Mouse (Mus musculus) G1E (cell line): ENCODE measurements at regions not wholly inside any gene's neighbourhood (a gene's known extent, or its start where the extent isn't known, plus 50 kb on each side); places are given as distances from the start of the nearest gene placed in this dataset.
"Not testable (repeated sequence)": the region's sequence is repeated elsewhere in the genome, so short reads cannot be mapped to it uniquely, and the experiment has no call there.

ENCODE experiments used
- ATAC-seq: 2 replicates; pipeline ENCODE4 v1.8.0; 2016; ENCODE audit warnings: mild to moderate bottlenecking; ENCODE audit not compliant: insufficient number of reproducible peaks, poor library complexity, low FRiP score, severe bottlenecking; ENCODE audit errors: extremely low read depth
- DNase-seq: peaks from one replicate; pipeline ENCODE4 v3.0.0; 2012; ENCODE audit warnings: low spot score
- H3K27me3 ChIP-seq: 2 replicates; pipeline ENCODE4 v1.6.1; 2012; ENCODE audit warnings: mild to moderate bottlenecking, low read length, inconsistent platforms; ENCODE audit not compliant: insufficient read depth
- H3K36me3 ChIP-seq: replicated peaks from 2 replicates; pipeline ENCODE3; 2012; ENCODE audit warnings: mild to moderate bottlenecking, inconsistent platforms
- H3K4me1 ChIP-seq: 2 replicates; pipeline ENCODE4 v1.6.1; 2012; ENCODE audit warnings: low read depth, low read length, inconsistent platforms, mixed read lengths; ENCODE audit not compliant: insufficient read depth
- H3K4me3 ChIP-seq: 2 replicates; pipeline ENCODE4 v1.5.1; 2012; ENCODE audit warnings: low read depth, mild to moderate bottlenecking, inconsistent platforms, low read length, moderate library complexity, mixed read lengths
- H3K9me3 ChIP-seq: replicated peaks from 2 replicates; pipeline ENCODE4 v1.6.1; 2012; ENCODE audit warnings: inconsistent platforms
- CTCF ChIP-seq: IDR thresholded peaks from 2 replicates; pipeline ENCODE4 v1.5.1; 2012; ENCODE audit warnings: low read depth, low read length, inconsistent platforms, mixed read lengths
- GATA1 ChIP-seq: IDR thresholded peaks from 2 replicates; pipeline ENCODE4 v1.6.1; 2012; ENCODE audit warnings: borderline replicate concordance, low read length, inconsistent platforms, mixed read lengths
- GATA2 ChIP-seq: IDR thresholded peaks from 2 replicates; pipeline ENCODE4 v1.6.1; 2012; ENCODE audit warnings: low read depth, low read length, inconsistent platforms, borderline replicate concordance
- POLR2AphosphoS5 ChIP-seq: IDR thresholded peaks from 2 replicates; pipeline ENCODE4 v1.6.1; 2012; ENCODE audit warnings: low read depth, low read length, inconsistent platforms; ENCODE audit not compliant: insufficient replicate concordance
- TAL1 ChIP-seq: conservative IDR thresholded peaks from 2 replicates; pipeline ENCODE4 v1.6.1; 2012; ENCODE audit warnings: low read depth, low read length, inconsistent platforms, mixed read lengths

DNA sequence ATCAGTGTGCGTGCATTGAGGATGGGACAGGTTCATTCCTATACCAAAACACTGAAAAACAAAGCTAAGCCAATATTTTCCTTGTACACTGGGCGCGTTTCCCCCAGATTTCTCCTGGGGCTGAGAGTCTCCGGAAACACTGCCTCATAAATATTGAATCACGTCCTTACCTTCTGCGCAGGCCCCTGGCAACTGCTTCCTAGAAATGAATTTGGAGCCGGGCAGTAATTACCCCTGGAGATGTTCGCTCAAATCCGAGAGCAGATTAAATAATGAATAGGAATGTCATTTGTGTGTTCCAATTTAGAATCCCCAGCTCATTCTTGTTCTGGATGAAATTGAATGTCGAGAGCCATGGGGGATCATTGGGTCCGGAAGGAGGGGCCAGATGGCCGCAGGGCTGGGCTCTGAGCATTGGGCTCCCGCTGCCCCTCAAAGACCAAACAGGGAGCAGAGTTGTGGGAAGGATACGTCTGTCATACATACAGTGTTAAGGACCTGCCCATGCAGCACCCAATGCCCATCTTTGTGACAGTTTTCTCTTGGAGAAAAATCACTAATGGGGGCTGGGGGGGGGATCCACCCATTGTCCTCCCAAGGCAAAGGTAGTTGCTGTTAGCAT lies 117.7 kb upstream of the Kcng1 start:
- DNase-seq: no peak
- Histone ChIP-seq H3K9me3 (peaks cover 90% of the 10 kb centered on the region), H3K27me3 (no peaks in the 10 kb centered on the region), H3K4me1 (no peaks in the 10 kb centered on the region), H3K36me3 (no peaks in the 10 kb centered on the region), H3K4me3 (no peak overlapping the region)
- ATAC-seq: no peak
- TF ChIP-seq TAL1 (no peak), GATA2 (no peak), CTCF (no peak), GATA1 (no peak), POLR2AphosphoS5 (no peak)

DNA sequence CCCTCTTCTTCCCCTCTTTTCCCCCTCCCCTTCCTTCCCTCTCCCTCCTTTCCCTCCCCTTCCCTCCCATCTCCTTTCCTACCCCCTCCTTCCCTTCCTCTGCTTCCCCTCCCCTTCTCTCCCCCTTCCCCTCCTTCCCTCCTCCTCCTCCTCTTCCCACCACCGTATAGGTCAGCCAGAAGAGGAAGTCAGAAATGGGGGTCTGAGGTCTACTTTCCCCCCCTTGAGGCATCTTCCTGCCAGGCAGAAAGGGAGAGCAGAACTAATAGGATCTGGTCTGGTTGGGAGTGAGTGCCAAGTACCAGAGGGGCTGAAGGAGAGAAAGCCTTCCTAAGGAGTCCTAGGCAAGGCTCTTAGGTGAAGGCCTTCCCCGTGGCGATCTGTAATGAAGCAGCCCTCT lies 114.8 kb upstream of the Kcng1 start:
- DNase-seq (no peak), ATAC-seq (no peak)
- Histone ChIP-seq H3K4me3 (no peak overlapping the region), H3K4me1 (no peaks in the 10 kb centered on the region), H3K36me3 (no peaks in the 10 kb centered on the region), H3K27me3 (no peaks in the 10 kb centered on the region), H3K9me3 (peaks cover 89% of the 10 kb centered on the region)
- TF ChIP-seq GATA2: no peak
- no peak for TF ChIP-seq GATA1
- no peak for TF ChIP-seq POLR2AphosphoS5
- no peak for TF ChIP-seq CTCF

DNA sequence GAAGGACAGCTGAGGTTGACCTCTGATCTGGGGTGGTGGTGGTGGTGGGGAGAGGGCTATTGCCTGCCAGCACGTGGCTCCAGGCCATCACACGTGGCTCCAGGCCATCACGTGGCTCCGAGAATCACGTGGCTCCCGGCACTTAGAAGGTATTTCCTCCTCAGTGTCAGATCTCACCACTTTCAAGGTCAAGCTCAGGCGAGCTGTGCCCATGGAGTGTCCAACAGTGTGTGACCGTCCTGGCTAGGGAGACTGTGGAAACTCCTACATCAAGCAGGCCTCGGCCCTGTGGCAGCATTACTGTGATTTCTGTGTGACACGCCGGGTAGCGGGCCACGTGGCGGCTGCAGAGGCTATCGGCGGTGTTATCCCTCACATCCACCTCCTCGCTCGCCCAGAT lies 111.8 kb upstream of the Kcng1 start:
- no peak for ATAC-seq
- DNase-seq: no peak
- Histone ChIP-seq H3K4me1 (no peaks in the 10 kb centered on the region), H3K9me3 (peaks cover 92% of the 10 kb centered on the region), H3K27me3 (no peaks in the 10 kb centered on the region), H3K36me3 (no peaks in the 10 kb centered on the region), H3K4me3 (peak overlapping the region; percentile 30; the same call in 1 of the 2 replicates)
- TF ChIP-seq GATA2 (no peak), CTCF (no peak), TAL1 (no peak), POLR2AphosphoS5 (no peak), GATA1 (no peak)

DNA sequence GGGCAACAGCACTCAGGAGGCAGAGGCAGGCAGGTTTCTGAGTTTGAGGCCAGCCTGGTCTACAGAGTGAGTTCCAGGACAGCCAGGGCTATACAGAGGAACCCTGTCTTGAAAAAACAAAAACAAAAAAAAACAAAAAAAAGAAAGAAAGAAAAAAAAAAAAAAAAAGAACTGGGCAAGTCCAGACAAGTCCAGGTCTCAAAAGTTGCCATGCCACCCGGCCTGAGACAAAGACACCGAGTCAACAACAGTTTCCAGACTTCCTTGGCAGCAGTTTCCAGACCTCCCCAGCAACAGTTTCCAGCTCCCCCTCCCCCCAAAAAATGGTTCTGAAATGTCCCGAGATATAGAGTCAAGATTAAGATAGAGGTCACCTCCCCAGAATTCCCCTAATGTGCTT lies 110.6 kb upstream of the Kcng1 start:
- H3K27me3 ChIP-seq, H3K36me3 ChIP-seq, ATAC-seq, H3K4me3 ChIP-seq, H3K4me1 ChIP-seq, DNase-seq: not testable (repeated sequence)
- H3K9me3 ChIP-seq: peaks cover 94% of the 10 kb centered on the region

DNA sequence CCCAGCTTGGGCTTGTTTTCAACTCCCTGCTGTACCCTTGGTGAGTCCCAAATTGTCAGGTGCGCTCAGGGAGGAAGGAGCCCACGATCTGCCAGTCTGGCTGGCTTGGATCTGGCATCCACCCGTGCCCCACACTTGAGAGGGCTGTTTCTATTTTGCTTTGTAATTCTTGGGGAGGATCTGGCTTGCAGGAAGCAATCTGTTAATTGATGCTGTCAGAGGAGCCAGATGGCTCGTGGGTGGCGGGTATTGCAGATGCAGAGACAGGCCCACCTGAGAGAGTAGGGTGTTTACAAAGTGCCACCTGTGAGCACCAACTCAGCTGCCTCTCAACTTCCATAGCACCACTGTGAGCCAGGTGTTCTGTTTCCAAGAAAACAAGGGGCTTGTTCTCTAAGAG lies 99.1 kb upstream of the Kcng1 start:
- Histone ChIP-seq H3K4me3 (no peak overlapping the region), H3K36me3 (no peaks in the 10 kb centered on the region), H3K4me1 (no peaks in the 10 kb centered on the region), H3K9me3 (peaks cover 82% of the 10 kb centered on the region), H3K27me3 (no peaks in the 10 kb centered on the region)
- ATAC-seq (no peak), DNase-seq (no peak)
- TF ChIP-seq TAL1 (no peak), CTCF (no peak), POLR2AphosphoS5 (no peak), GATA1 (no peak), GATA2 (no peak)

DNA sequence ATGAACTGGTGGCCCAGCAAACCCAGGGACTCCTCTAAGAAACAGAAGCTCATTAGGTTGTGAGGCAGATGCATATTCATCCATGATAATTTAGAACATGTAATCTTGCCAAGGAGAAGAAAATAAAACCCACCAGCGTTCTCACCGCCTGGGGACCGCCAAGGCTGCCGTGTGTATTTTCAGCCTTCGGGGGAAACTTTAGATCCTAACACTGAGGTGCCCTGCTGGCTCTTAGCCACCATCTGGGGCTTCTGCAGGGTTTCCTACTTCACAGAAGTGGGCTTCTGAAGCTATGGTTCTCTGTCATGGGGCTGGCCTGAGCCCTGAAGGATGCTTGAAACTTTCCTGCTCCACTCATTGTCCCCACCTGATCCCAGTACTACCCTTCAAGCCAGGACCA lies 90.8 kb upstream of the Kcng1 start:
- Histone ChIP-seq H3K27me3 (peaks cover 3% of the 10 kb centered on the region; the same call in 1 of the 2 replicates), H3K4me1 (no peaks in the 10 kb centered on the region), H3K4me3 (no peak overlapping the region), H3K36me3 (no peaks in the 10 kb centered on the region), H3K9me3 (peaks cover 83% of the 10 kb centered on the region)
- ATAC-seq (no peak), DNase-seq (no peak)
- TF ChIP-seq GATA1 (no peak), TAL1 (no peak), GATA2 (no peak), CTCF (no peak), POLR2AphosphoS5 (no peak)

DNA sequence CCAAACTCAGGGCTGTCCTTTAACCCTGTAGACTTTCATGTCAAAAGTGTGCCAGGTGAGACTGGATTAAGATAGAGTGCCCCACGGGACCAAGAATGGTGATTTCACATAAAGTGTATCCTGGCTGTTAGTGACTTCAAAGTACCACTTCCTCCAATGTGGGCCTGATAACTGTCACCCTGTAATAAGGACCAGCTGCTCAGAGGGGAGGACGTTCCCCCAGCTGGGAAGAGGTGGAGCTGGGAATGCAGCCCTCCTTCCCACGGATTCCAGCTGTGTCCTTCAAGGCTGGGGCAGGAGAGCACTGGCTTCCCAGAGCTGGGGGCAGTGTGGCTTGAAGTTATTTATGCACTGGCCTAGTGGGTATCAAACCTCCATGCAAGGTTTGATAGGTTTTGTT lies 89.7 kb upstream of the Kcng1 start:
- Histone ChIP-seq H3K9me3 (peaks cover 82% of the 10 kb centered on the region), H3K36me3 (no peaks in the 10 kb centered on the region), H3K27me3 (peaks cover 3% of the 10 kb centered on the region; the same call in 1 of the 2 replicates), H3K4me1 (no peaks in the 10 kb centered on the region), H3K4me3 (no peak overlapping the region)
- ATAC-seq (no peak), DNase-seq (no peak)
- TF ChIP-seq TAL1 (no peak), GATA1 (no peak), CTCF (no peak)
